Mouse (Mus musculus): ENCODE results near the gene Mrpl3. TPM values are rescaled to one million over a fixed set of nuclear protein-coding genes. Genes with fewer than 3 reads are reported as not detected.

Mrpl3 gene
- polyA plus RNA-seq (2017; shearing (Covaris generic)) = 54.7 TPM

GRCm38 (mm10) chr9:105053147-105053557, at the start of gene Mrpl3:
Gene Mrpl3 (plus strand): TSS chr9:105053239.

Other genes with a start within 250 kb of the Mrpl3 start
- 30.8 TPM for gene Nudt16, start 78.6 kb downstream of the Mrpl3 start, polyA plus RNA-seq (2017; shearing (Covaris generic))
- not detected for gene 1700080E11Rik, start 91.9 kb downstream of the Mrpl3 start, polyA plus RNA-seq (2017; shearing (Covaris generic))